Mouse (Mus musculus) liver, embryonic 14.5 days (tissue): ENCODE data around the gene Ddit4. TPM values are rescaled to one million over a fixed set of nuclear protein-coding genes. Genes with fewer than 3 reads are reported as not detected.

ENCODE experiments used
- ATAC-seq: fragments of 200-750 bp; cut with Nextera tagmentation; 2 replicates; pipeline ENCODE4 v1.8.0; 2017; ENCODE audit warnings: moderate number of reproducible peaks, mild to moderate bottlenecking, moderate library complexity; ENCODE audit not compliant: insufficient read depth
- DNase-seq, 3 experiments: peaks; one replicate each; pipeline ENCODE4 v3.0.0-alpha.2; 2012 to 2013; ENCODE audit warnings: low read depth in 3 of 3, low spot score in 3 of 3
- H3K27ac ChIP-seq: fragments of 300-500 bp; sonication (generic); 2 replicates; pipeline ENCODE4 v1.5.1; 2014; ENCODE audit warnings: moderate library complexity, mild to moderate bottlenecking, control low read depth, inconsistent platforms
- H3K27me3 ChIP-seq: fragments of 300-500 bp; sonication (generic); 2 replicates; pipeline ENCODE4 v1.6.1; 2014; ENCODE audit warnings: mild to moderate bottlenecking, low read length, moderate library complexity; ENCODE audit not compliant: control insufficient read depth, insufficient read depth
- H3K36me3 ChIP-seq: fragments of 300-500 bp; sonication (generic); replicated peaks from 2 replicates; pipeline ENCODE4 v1.6.1; 2014; ENCODE audit warnings: low read depth; ENCODE audit not compliant: control insufficient read depth, insufficient read depth
- H3K4me1 ChIP-seq, 2 experiments: fragments of 200-500 bp in 1 of 2; fragments of 300-500 bp in 1 of 2; sonication (generic) in 1 of 2; replicated peaks; 2 replicates each; pipeline ENCODE4 v1.6.1; 2012 to 2014; ENCODE audit warnings: antibody characterized with exemption in 1 of 2, inconsistent platforms in 1 of 2, low read length in 1 of 2; ENCODE audit not compliant: control insufficient read depth in 2 of 2, insufficient read depth in 2 of 2
- H3K4me2 ChIP-seq: fragments of 300-500 bp; sonication (generic); 2 replicates; pipeline ENCODE4 v1.6.1; 2014; ENCODE audit warnings: low read depth, mild to moderate bottlenecking, control low read depth, moderate library complexity
- H3K4me3 ChIP-seq, 2 experiments: fragments of 200-500 bp in 1 of 2; fragments of 300-500 bp in 1 of 2; sonication (generic) in 1 of 2; 2 replicates each; pipeline ENCODE4 v1.5.1; 2012 to 2014; ENCODE audit warnings: low read depth in 2 of 2, low read length in 2 of 2, mild to moderate bottlenecking in 2 of 2, control low read depth in 1 of 2, inconsistent platforms in 1 of 2, moderate library complexity in 1 of 2; ENCODE audit not compliant: insufficient read depth in 1 of 2
- H3K9ac ChIP-seq: fragments of 300-500 bp; sonication (generic); replicated peaks from 2 replicates; pipeline ENCODE4 v1.6.1; 2014; ENCODE audit warnings: mild to moderate bottlenecking, control low read depth, moderate library complexity
- H3K9me3 ChIP-seq: fragments of 300-500 bp; sonication (generic); 2 replicates; pipeline ENCODE4 v1.6.1; 2016; ENCODE audit warnings: low read length, mixed read lengths; ENCODE audit not compliant: control insufficient read depth
- CTCF ChIP-seq: IDR thresholded peaks from 2 replicates; pipeline ENCODE4 v1.5.1; 2016; ENCODE audit warnings: antibody characterized with exemption, low read depth, control low read depth
- EP300 ChIP-seq: IDR thresholded peaks from 2 replicates; pipeline ENCODE4 v1.6.1; 2016; ENCODE audit warnings: antibody characterized with exemption, low read depth
- WGBS: fragments of 180-500 bp; shearing (Covaris S2); extraction: QIAGEN DNeasy Blood & Tissue Kit; methylation state at CpG from one replicate; pipeline ENCODE4 v1.1.7; 2014; ENCODE audit not compliant: insufficient replicate concordance; 5-methylcytosine and 5-hydroxymethylcytosine counted together
- polyA plus RNA-seq, 2 experiments: library from polyadenylated mRNA; depleted of rRNA in 1 of 2; stranded (reverse) in 1 of 2; unstranded in 1 of 2; fragments of >200 nt; fragmentation: Nextera tagmentation in 1 of 2; extraction: Ambion mirVana in 1 of 2; gene quantifications; 2 replicates each; pipeline versions ENCODE4 v1.2.1 to v1.2.3; 2012 to 2014

Gene Ddit4
- polyA plus RNA-seq, 2 experiments, result 0.39 to 3.3 TPM

- Histone ChIP-seq H3K9me3 (no peaks in the 10 kb centered on the region), H3K36me3 (no peaks in the 10 kb centered on the region), H3K27me3 (no peaks in the 10 kb centered on the region), H3K9ac (no peak overlapping the region), H3K27ac (no peak overlapping the region), H3K4me3 (no peak overlapping the region), H3K4me2 (no peak overlapping the region), H3K4me1 (peaks cover 0 to 16% of the 10 kb centered on the region in 2 experiments; a peak in 2 of 4 replicates)
- ATAC-seq (no peak), DNase-seq (no peak)
- 67% methylated on average over 9 of the region's 9 CpGs for WGBS
- TF ChIP-seq EP300 (no peak), CTCF (no peak)
Observed at GRCm38 (mm10) chr10:59981792-59982191, 30.2 kb upstream of the Ddit4 start.

GRCm38 (mm10) chr10:59981336-59981735 lies 29.7 kb upstream of the Ddit4 start:
- H3K9ac ChIP-seq, result no peak overlapping the region
- TF ChIP-seq CTCF (no peak), EP300 (no peak)
- WGBS, result 15% methylated on average over 4 of the region's 4 CpGs
- H3K4me1 ChIP-seq, result peaks cover 0 to 16% of the 10 kb centered on the region in 2 experiments; a peak in 2 of 4 replicates
- no peak overlapping the region for H3K27ac ChIP-seq
- ATAC-seq, result no peak
- H3K4me2 ChIP-seq, result no peak overlapping the region
- H3K36me3 ChIP-seq, result no peaks in the 10 kb centered on the region
- no peaks in the 10 kb centered on the region for H3K9me3 ChIP-seq
- no peak overlapping the region for H3K4me3 ChIP-seq
- no peak for DNase-seq
- no peaks in the 10 kb centered on the region for H3K27me3 ChIP-seq

GRCm38 (mm10) chr10:59980815-59981244 lies 29.2 kb upstream of the Ddit4 start:
- Histone ChIP-seq H3K36me3 (no peaks in the 10 kb centered on the region), H3K4me1 (peaks cover 0 to 16% of the 10 kb centered on the region in 2 experiments; a peak in 2 of 4 replicates), H3K4me2 (no peak overlapping the region), H3K9ac (no peak overlapping the region), H3K9me3 (no peaks in the 10 kb centered on the region), H3K27ac (no peak overlapping the region), H3K27me3 (no peaks in the 10 kb centered on the region), H3K4me3 (no peak overlapping the region)
- ATAC-seq, result peak; percentile 37; the same call in 1 of the 2 replicates
- 24% methylated on average over 6 of the region's 6 CpGs for WGBS
- no peak for DNase-seq
- no peak for TF ChIP-seq EP300

GRCm38 (mm10) chr10:59978873-59979743 lies 27.5 kb upstream of the Ddit4 start:
- ATAC-seq, result no peak
- Histone ChIP-seq H3K27ac (no peak overlapping the region), H3K9me3 (no peaks in the 10 kb centered on the region), H3K9ac (no peak overlapping the region), H3K4me1 (peaks cover 0 to 17% of the 10 kb centered on the region in 2 experiments; a peak in 2 of 4 replicates), H3K27me3 (no peaks in the 10 kb centered on the region), H3K4me3 (no peak overlapping the region), H3K4me2 (no peak overlapping the region), H3K36me3 (no peaks in the 10 kb centered on the region)
- TF ChIP-seq CTCF (no peak), EP300 (no peak)
- 60% methylated on average over 11 of the region's 11 CpGs for WGBS
- no peak for DNase-seq

- Histone ChIP-seq H3K36me3 (no peaks in the 10 kb centered on the region), H3K9me3 (no peaks in the 10 kb centered on the region), H3K4me1 (peaks cover 0 to 18% of the 10 kb centered on the region in 2 experiments; a peak in 2 of 4 replicates), H3K27ac (no peak overlapping the region), H3K9ac (no peak overlapping the region), H3K27me3 (no peaks in the 10 kb centered on the region), H3K4me3 (no peak overlapping the region), H3K4me2 (no peak overlapping the region)
- 58% methylated on average over 2 of the region's 2 CpGs for WGBS
- no peak for TF ChIP-seq CTCF
- no peak for TF ChIP-seq EP300
- ATAC-seq, result no peak
- DNase-seq, result no peak
Observed at GRCm38 (mm10) chr10:59978401-59978800, 26.8 kb upstream of the Ddit4 start.
